Mouse (Mus musculus) gastrocnemius, adult 2 months (tissue): ENCODE results near the gene Ramp3. TPM values are rescaled to one million over a fixed set of nuclear protein-coding genes. Genes with fewer than 3 reads are reported as not detected.
"Not testable (repeated sequence)": the region's sequence is repeated elsewhere in the genome, so short reads cannot be mapped to it uniquely, and the experiment has no call there.

Experiments used
- DNase-seq: peaks from one replicate; pipeline ENCODE4 v3.0.0; 2022
- H3K27ac ChIP-seq: fragments of 200-600 bp; 2 replicates; pipeline ENCODE4 v1.8.1; 2022; ENCODE audit warnings: mild to moderate bottlenecking
- H3K4me3 ChIP-seq: fragments of 200-600 bp; 2 replicates; pipeline ENCODE4 v1.8.1; 2022; ENCODE audit warnings: mild to moderate bottlenecking, moderate library complexity
- CTCF ChIP-seq: fragments of 200-600 bp; IDR thresholded peaks from 2 replicates; pipeline ENCODE4 v1.8.1; 2022; ENCODE audit warnings: antibody characterized with exemption, mild to moderate bottlenecking, moderate library complexity
- intact Hi-C: fragments of 180-260 bp; cut with DNase I; formaldehyde crosslinking; loops from one replicate; pipeline ENCODE4 v1.15.1; 2025
- total RNA-seq, 2 experiments: library from RNA; stranded (reverse); gene quantifications; 2 replicates each; pipeline ENCODE4 v1.2.3; 2021

Gene Ramp3
- total RNA-seq, 2 experiments from 2014 or later = 0.46 to 1.2 TPM

- no peak for TF ChIP-seq CTCF
- intact Hi-C loops = no loop called here
- H3K27ac ChIP-seq = no peak overlapping the region
- no peak overlapping the region for H3K4me3 ChIP-seq
- no peak for DNase-seq
Measured at GRCm38 (mm10) chr11:6639072-6639471, 19.2 kb upstream of the Ramp3 start.

GRCm38 (mm10) chr11:6644566-6644965 is 13.8 kb upstream of the Ramp3 start:
- DNase-seq = no peak
- TF ChIP-seq CTCF = no peak
- H3K27ac ChIP-seq = no peak overlapping the region
- intact Hi-C loops = no loop called here
- no peak overlapping the region for H3K4me3 ChIP-seq

GRCm38 (mm10) chr11:6647831-6648724 is 10.2 kb upstream of the Ramp3 start:
- Histone ChIP-seq H3K4me3 (no peak overlapping the region), H3K27ac (no peak overlapping the region)
- no peak for DNase-seq
- intact Hi-C loops = no loop called here
- peak; percentile 20; the same call in 1 of the 2 replicates for TF ChIP-seq CTCF

GRCm38 (mm10) chr11:6650519-6650918 is 7.8 kb upstream of the Ramp3 start:
- no peak for DNase-seq
- no peak overlapping the region for H3K4me3 ChIP-seq
- intact Hi-C loops = no loop called here
- no peak overlapping the region for H3K27ac ChIP-seq
- no peak for TF ChIP-seq CTCF

GRCm38 (mm10) chr11:6652978-6653377 is 5.3 kb upstream of the Ramp3 start:
- H3K27ac ChIP-seq, H3K4me3 ChIP-seq, intact Hi-C loops, DNase-seq: not testable (repeated sequence)
- peak; percentile 21; the same call in 1 of the 2 replicates for TF ChIP-seq CTCF

- peak; percentile 76 for TF ChIP-seq CTCF
- Histone ChIP-seq H3K4me3 (no peak overlapping the region), H3K27ac (no peak overlapping the region)
- DNase-seq = peak; percentile 75
- intact Hi-C loops = loop anchor here (1.0 to 5.0 kb wide), 3 partner anchors 114 to 507 kb away; no protein-coding TSS in a partner anchor
Measured at GRCm38 (mm10) chr11:6654903-6655302, 3.4 kb upstream of the Ramp3 start.

GRCm38 (mm10) chr11:6661206-6661605 is 2.9 kb downstream of the Ramp3 start:
- H3K27ac ChIP-seq = no peak overlapping the region
- DNase-seq = no peak
- H3K4me3 ChIP-seq = no peak overlapping the region
- intact Hi-C loops = no loop called here
- TF ChIP-seq CTCF = no peak

GRCm38 (mm10) chr11:6666634-6667033 is 8.3 kb downstream of the Ramp3 start:
- intact Hi-C loops = no loop called here
- DNase-seq = no peak
- Histone ChIP-seq H3K27ac (no peak overlapping the region), H3K4me3 (no peak overlapping the region)
- TF ChIP-seq CTCF = no peak

GRCm38 (mm10) chr11:6669041-6669440 is 10.7 kb downstream of the Ramp3 start:
- no peak for DNase-seq
- Histone ChIP-seq H3K4me3 (no peak overlapping the region), H3K27ac (no peak overlapping the region)
- intact Hi-C loops = no loop called here
- TF ChIP-seq CTCF = no peak

GRCm38 (mm10) chr11:6670044-6670443 is 11.7 kb downstream of the Ramp3 start:
- TF ChIP-seq CTCF = peak; percentile 9; the same call in 1 of the 2 replicates
- no peak overlapping the region for H3K27ac ChIP-seq
- no peak for DNase-seq
- intact Hi-C loops = no loop called here
- no peak overlapping the region for H3K4me3 ChIP-seq

GRCm38 (mm10) chr11:6670826-6671225 is 12.5 kb downstream of the Ramp3 start:
- H3K27ac ChIP-seq = no peak overlapping the region
- no peak for TF ChIP-seq CTCF
- intact Hi-C loops = no loop called here
- no peak for DNase-seq
- no peak overlapping the region for H3K4me3 ChIP-seq

GRCm38 (mm10) chr11:6674701-6675100 is 16.4 kb downstream of the Ramp3 start:
- H3K27ac ChIP-seq = peak overlapping the region; percentile 67
- no peak for DNase-seq
- intact Hi-C loops = no loop called here
- no peak for TF ChIP-seq CTCF
- no peak overlapping the region for H3K4me3 ChIP-seq

GRCm38 (mm10) chr11:6675402-6675801 is 17.1 kb downstream of the Ramp3 start:
- no peak for TF ChIP-seq CTCF
- H3K27ac ChIP-seq = peak overlapping the region; percentile 67
- no peak overlapping the region for H3K4me3 ChIP-seq
- DNase-seq = no peak
- intact Hi-C loops = no loop called here

- no peak for DNase-seq
- no peak for TF ChIP-seq CTCF
- intact Hi-C loops = no loop called here
- H3K27ac ChIP-seq = no peak overlapping the region
- no peak overlapping the region for H3K4me3 ChIP-seq
Measured at GRCm38 (mm10) chr11:6676641-6677040, 18.3 kb downstream of the Ramp3 start.
